Mouse (Mus musculus): ENCODE results near the gene Cyp4a12a.
"Not testable (repeated sequence)": the region's sequence is repeated elsewhere in the genome, so short reads cannot be mapped to it uniquely, and the experiment has no call there.

DNA sequence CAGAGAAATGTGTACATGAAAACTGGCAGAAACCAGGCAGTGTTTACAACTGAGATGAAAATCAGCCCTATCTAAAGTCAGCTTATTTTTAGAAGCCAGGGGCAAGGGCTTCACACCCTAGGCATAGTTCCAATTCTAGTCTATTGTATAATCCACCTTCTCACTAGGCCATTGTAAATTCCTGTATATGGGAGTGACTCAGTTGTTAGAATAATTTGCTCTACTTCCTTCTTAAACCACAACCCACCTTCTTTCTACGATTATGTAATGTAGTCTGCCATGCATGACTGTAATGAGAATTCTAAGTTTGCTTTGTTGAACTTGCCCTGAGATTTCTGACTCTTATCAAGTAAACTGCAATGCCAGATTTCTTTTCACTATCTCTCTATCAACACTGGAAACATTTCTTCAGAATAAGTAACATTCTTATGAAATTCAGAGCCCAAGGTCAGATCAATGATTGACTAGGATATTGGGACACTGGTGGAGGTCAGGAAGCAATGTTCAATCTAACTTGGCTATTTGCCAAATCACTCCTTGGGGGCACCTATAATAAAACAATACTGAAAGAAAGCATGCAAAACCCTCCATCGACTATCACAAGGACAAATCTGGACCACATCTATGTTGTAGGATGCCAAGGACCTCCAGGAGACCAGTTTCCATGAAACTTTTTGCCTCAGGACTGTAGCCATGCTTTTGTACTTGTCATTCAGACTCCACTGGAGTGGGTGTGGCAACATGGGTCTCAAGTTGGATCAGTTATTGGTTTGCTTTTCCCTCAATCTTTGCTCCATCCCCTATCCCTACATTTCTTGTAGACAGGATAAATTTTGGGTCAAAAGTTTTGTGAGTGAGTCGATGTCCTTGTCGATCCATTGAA lies 33.9 kb upstream of the Cyp4a12a start:
- TF ChIP-seq GATA1 (IDR thresholded peaks at IDR 0.05; ENCODE audit: borderline replicate concordance, low read length); FLI1 (IDR thresholded peaks at IDR 0.05; ENCODE audit: low read length): not testable (repeated sequence)
